Mouse (Mus musculus) kidney, postnatal 0 days (tissue): ENCODE measurements around the gene Copz2. TPM values are rescaled to one million over a fixed set of nuclear protein-coding genes. Genes with fewer than 3 reads are reported as not detected.

ENCODE experiments used
- ATAC-seq: fragments of 200-750 bp; cut with Nextera tagmentation; replicated peaks from 2 replicates; pipeline ENCODE4 v1.8.0; 2017; ENCODE audit warnings: low read depth, moderate number of reproducible peaks, moderate TSS enrichment, moderate library complexity; ENCODE audit not compliant: low FRiP score
- DNase-seq: peaks from one replicate; pipeline ENCODE4 v3.0.0-alpha.2; 2016; ENCODE audit warnings: low spot score
- H3K27ac ChIP-seq: fragments of 300-500 bp; sonication (generic); 2 replicates; pipeline ENCODE4 v1.5.1; 2014; ENCODE audit warnings: mild to moderate bottlenecking
- H3K27me3 ChIP-seq: fragments of 300-500 bp; sonication (generic); 2 replicates; pipeline ENCODE4 v1.6.1; 2014; ENCODE audit warnings: low read length, mixed read lengths; ENCODE audit not compliant: insufficient read depth
- H3K36me3 ChIP-seq: fragments of 300-500 bp; sonication (generic); 2 replicates; pipeline ENCODE4 v1.6.1; 2014; ENCODE audit warnings: low read length, mixed read lengths; ENCODE audit not compliant: insufficient read depth
- H3K4me1 ChIP-seq: fragments of 300-500 bp; sonication (generic); replicated peaks from 2 replicates; pipeline ENCODE4 v1.6.1; 2014; ENCODE audit warnings: antibody characterized with exemption, low read length, mixed read lengths; ENCODE audit not compliant: insufficient read depth
- H3K4me2 ChIP-seq: fragments of 300-500 bp; sonication (generic); 2 replicates; pipeline ENCODE4 v1.6.1; 2014; ENCODE audit warnings: mild to moderate bottlenecking, low read length, moderate library complexity, mixed read lengths
- H3K4me3 ChIP-seq: fragments of 300-500 bp; sonication (generic); replicated peaks from 2 replicates; pipeline ENCODE4 v1.5.1; 2014; ENCODE audit warnings: low read depth, low read length
- H3K9ac ChIP-seq: fragments of 300-500 bp; sonication (generic); 2 replicates; pipeline ENCODE4 v1.6.1; 2014; ENCODE audit warnings: low read depth, low read length
- H3K9me3 ChIP-seq: fragments of 300-500 bp; sonication (generic); replicated peaks from 2 replicates; pipeline ENCODE4 v1.6.1; 2016; ENCODE audit warnings: low read length, inconsistent platforms, mixed read lengths
- CTCF ChIP-seq: IDR thresholded peaks from 2 replicates; pipeline ENCODE4 v1.5.1; 2016; ENCODE audit warnings: antibody characterized with exemption, low read depth, mild to moderate bottlenecking, moderate library complexity
- WGBS: fragments of 180-500 bp; shearing (Covaris S2); extraction: QIAGEN DNeasy Blood & Tissue Kit; methylation state at CpG from one replicate; pipeline ENCODE4 v1.1.7; 2014; 5-methylcytosine and 5-hydroxymethylcytosine counted together
- polyA plus RNA-seq: library from polyadenylated mRNA; unstranded; fragments of >200 nt; fragmentation: Nextera tagmentation; extraction: Ambion mirVana; gene quantifications from 2 replicates; pipeline ENCODE4 v1.2.1, GENCODE M21; 2015

The Copz2 gene
- polyA plus RNA-seq, 1 experiment from 2014 or later = 125 TPM

- 7% methylated on average over 5 of the region's 5 CpGs for WGBS
- peak; percentile 82 for DNase-seq
- H3K27me3 ChIP-seq = no peaks in the 10 kb centered on the region
- no peaks in the 10 kb centered on the region for H3K9me3 ChIP-seq
- H3K9ac ChIP-seq = no peak overlapping the region
- peaks cover 10% of the 10 kb centered on the region for H3K4me1 ChIP-seq
- peak; percentile 95 for TF ChIP-seq CTCF
- H3K36me3 ChIP-seq = no peaks in the 10 kb centered on the region
- H3K4me2 ChIP-seq = no peak overlapping the region
- H3K4me3 ChIP-seq = no peak overlapping the region
- H3K27ac ChIP-seq = no peak overlapping the region
- no peak; the same call in 1 of the 2 replicates for ATAC-seq
These were observed 17.5 kb downstream of the Copz2 start for GRCm38 (mm10) chr11:96867149-96867548.

GRCm38 (mm10) chr11:96872441-96873379 lies 23.0 kb downstream of the Copz2 start:
- H3K27me3 ChIP-seq = no peaks in the 10 kb centered on the region
- H3K4me3 ChIP-seq = no peak overlapping the region
- peak overlapping the region; percentile 44; the same call in 1 of the 2 replicates for H3K9ac ChIP-seq
- 18% methylated on average over 24 of the region's 24 CpGs for WGBS
- peak overlapping the region; percentile 7; the same call in 1 of the 2 replicates for H3K4me2 ChIP-seq
- peaks cover 6% of the 10 kb centered on the region; the same call in 1 of the 2 replicates for H3K4me1 ChIP-seq
- no peak overlapping the region for H3K27ac ChIP-seq
- peak; percentile 74 for DNase-seq
- no peaks in the 10 kb centered on the region for H3K36me3 ChIP-seq
- TF ChIP-seq CTCF = no peak
- no peak for ATAC-seq
- no peaks in the 10 kb centered on the region for H3K9me3 ChIP-seq

- no peak for TF ChIP-seq CTCF
- no peak overlapping the region for H3K27ac ChIP-seq
- DNase-seq = no peak
- no peak overlapping the region for H3K4me3 ChIP-seq
- WGBS = 57% methylated on average over 11 of the region's 11 CpGs
- H3K9me3 ChIP-seq = no peaks in the 10 kb centered on the region
- H3K9ac ChIP-seq = no peak overlapping the region
- peaks cover 6% of the 10 kb centered on the region; the same call in 1 of the 2 replicates for H3K4me1 ChIP-seq
- no peaks in the 10 kb centered on the region for H3K36me3 ChIP-seq
- no peaks in the 10 kb centered on the region for H3K27me3 ChIP-seq
- ATAC-seq = no peak
- no peak overlapping the region for H3K4me2 ChIP-seq
These were observed 24.0 kb downstream of the Copz2 start for GRCm38 (mm10) chr11:96873601-96874140.

GRCm38 (mm10) chr11:96875270-96875669 lies 25.6 kb downstream of the Copz2 start:
- WGBS = 33% methylated on average over 4 of the region's 4 CpGs
- H3K36me3 ChIP-seq = no peaks in the 10 kb centered on the region
- peak overlapping the region; percentile 35; the same call in 1 of the 2 replicates for H3K4me3 ChIP-seq
- ATAC-seq (no peak), DNase-seq (no peak)
- peaks cover 6% of the 10 kb centered on the region; the same call in 1 of the 2 replicates for H3K4me1 ChIP-seq
- H3K9me3 ChIP-seq = no peaks in the 10 kb centered on the region
- H3K4me2 ChIP-seq = peak overlapping the region; percentile 80
- H3K9ac ChIP-seq = no peak overlapping the region
- H3K27ac ChIP-seq = no peak overlapping the region
- H3K27me3 ChIP-seq = no peaks in the 10 kb centered on the region
- TF ChIP-seq CTCF = no peak

GRCm38 (mm10) chr11:96875745-96876144 lies 26.1 kb downstream of the Copz2 start:
- Histone ChIP-seq H3K27me3 (no peaks in the 10 kb centered on the region), H3K4me2 (peak overlapping the region; percentile 80), H3K4me1 (peaks cover 6% of the 10 kb centered on the region; the same call in 1 of the 2 replicates), H3K36me3 (no peaks in the 10 kb centered on the region), H3K27ac (no peak overlapping the region), H3K4me3 (peak overlapping the region; percentile 35), H3K9me3 (no peaks in the 10 kb centered on the region), H3K9ac (0 out of 2 replicates have a peak overlapping the region, but pooled peaks have one; percentile 23)
- ATAC-seq (0 out of 2 replicates have a peak, but pooled peaks have one; percentile 46), DNase-seq (peak; percentile 72)
- 1% methylated on average over 35 of the region's 35 CpGs for WGBS
- no peak for TF ChIP-seq CTCF

- Histone ChIP-seq H3K36me3 (no peaks in the 10 kb centered on the region), H3K4me2 (peak overlapping the region; percentile 80), H3K4me1 (peaks cover 6% of the 10 kb centered on the region; the same call in 1 of the 2 replicates), H3K27me3 (no peaks in the 10 kb centered on the region), H3K27ac (no peak overlapping the region), H3K4me3 (no peak overlapping the region; the same call in 1 of the 2 replicates), H3K9me3 (no peaks in the 10 kb centered on the region), H3K9ac (no peak overlapping the region)
- TF ChIP-seq CTCF = no peak
- DNase-seq = peak; percentile 66
- WGBS = 8% methylated on average over 13 of the region's 13 CpGs
- no peak for ATAC-seq
These were observed 26.8 kb downstream of the Copz2 start for GRCm38 (mm10) chr11:96876300-96877040.
